In genomic region chr15:96277061-96277460, GRCm38 (mm10) we compare ENCODE assay signal across 19 mouse cellular contexts. TPM values are rescaled to one million over a fixed set of nuclear protein-coding genes. Genes with fewer than 3 reads are reported as not detected.
A peak's percentile ranks its signal among the peaks of the same experiment; 100 is the strongest.
DNase-seq lines count a peak whose midpoint lies in the region; ATAC-seq and TF ChIP-seq lines count a peak whose summit lies in the region.
"Had no signal": no experiment of that assay in that cellular context is flagged by ENCODE, and none has a peak within 500 bp of the region (broad histone marks: within the 10 kb centered on the region; RNA-seq: fewer than 3 reads in every experiment).

No protein-coding gene starts in this region.

- peaks cover 93% of the 10 kb centered on the region for H3K4me1 ChIP-seq in megakaryocyte, embryonic 14.5 days
- H3K4me1 ChIP-seq in hindbrain, postnatal 0 days (ENCODE audit: insufficient read depth, low read length): peaks cover 9% of the 10 kb centered on the region; the same call in 1 of the 2 replicates

- peaks cover 80% of the 10 kb centered on the region for H3K36me3 ChIP-seq in megakaryocyte, embryonic 14.5 days (replicated peaks; ENCODE audit: low read length)
- no peaks in the 10 kb centered on the region for H3K36me3 ChIP-seq in hindbrain, postnatal 0 days (ENCODE audit: insufficient read depth, low read length)

- H3K27me3 ChIP-seq in megakaryocyte, embryonic 14.5 days (replicated peaks): no peaks in the 10 kb centered on the region
- H3K27me3 ChIP-seq in hindbrain, postnatal 0 days (ENCODE audit: insufficient read depth, low read length): no peaks in the 10 kb centered on the region
- H3K27me3 ChIP-seq: CH12.LX; forebrain, embryonic 15.5 days; hindbrain, embryonic 12.5 days; midbrain, embryonic 13.5 days had no signal

- TF ChIP-seq CTCF in hindbrain, postnatal 0 days (IDR thresholded peaks at IDR 0.05; ENCODE audit: low read depth): no peak

- H3K4me2 ChIP-seq in hindbrain, postnatal 0 days (ENCODE audit: low read depth, low read length): no peak overlapping the region
- H3K4me2 ChIP-seq: forebrain, embryonic 15.5 days; hindbrain, embryonic 12.5 days; midbrain, embryonic 13.5 days had no signal

- peaks cover 5% of the 10 kb centered on the region; the same call in 1 of the 2 replicates for H3K9me3 ChIP-seq in megakaryocyte, embryonic 14.5 days
- H3K9me3 ChIP-seq in hindbrain, postnatal 0 days (ENCODE audit: low read length): no peaks in the 10 kb centered on the region
- H3K9me3 ChIP-seq: forebrain, embryonic 15.5 days; midbrain, embryonic 13.5 days had no signal

- DNase-seq in 416B (ENCODE audit: low read depth): peak; percentile 73
- DNase-seq in CD4-positive, CD25-positive, alpha-beta regulatory T cell, adult 2 months (ENCODE audit: low read depth, low spot score): peak; percentile 51
- DNase-seq in hindbrain, postnatal 0 days (ENCODE audit: low spot score): no peak
- DNase-seq in kidney, postnatal 4 days: no peak
- DNase-seq in urinary bladder, postnatal 4 days (ENCODE audit: low spot score in 2 of 2): no peak
- DNase-seq: adrenal gland, postnatal 10 days; cerebellum, adult 11-12 months; gastrocnemius, adult 2 months; kidney, adult 11 months; kidney, postnatal 10 days; layer of hippocampus, adult 9-11 months; lung, postnatal 14 days had no signal

- H3K9ac ChIP-seq in hindbrain, postnatal 0 days (replicated peaks; ENCODE audit: low read length): no peak overlapping the region
- H3K9ac ChIP-seq: forebrain, embryonic 15.5 days; hindbrain, embryonic 12.5 days; midbrain, embryonic 13.5 days had no signal

- no peak overlapping the region for H3K27ac ChIP-seq in hindbrain, postnatal 0 days
- H3K27ac ChIP-seq: forebrain, embryonic 15.5 days; gastrocnemius, adult 2 months; hindbrain, embryonic 12.5 days; midbrain, embryonic 13.5 days had no signal

- H3K4me3 ChIP-seq in megakaryocyte, embryonic 14.5 days (replicated peaks): peak overlapping the region; percentile 82
- no peak overlapping the region for H3K4me3 ChIP-seq in hindbrain, postnatal 0 days (ENCODE audit: low read length)
- H3K4me3 ChIP-seq: erythroblast, embryonic 14.5 days; forebrain, embryonic 15.5 days; gastrocnemius, adult 2 months; hindbrain, embryonic 12.5 days; midbrain, embryonic 13.5 days had no signal

- 80% methylated on average over 4 of the region's 4 CpGs for WGBS in hindbrain, postnatal 0 days

- peak; percentile 70 to 81 for ATAC-seq in hematopoietic stem cell, adult 5-6 weeks (replicated peaks in 1 of 2; ENCODE audit: insufficient read depth in 1 of 2, low FRiP score in 2 of 2, low TSS enrichment in 1 of 2, low read depth in 1 of 2, poor library complexity in 2 of 2, severe bottlenecking in 2 of 2)
- ATAC-seq in hindbrain, postnatal 0 days: no peak
- ATAC-seq: forebrain, embryonic 15.5 days; midbrain, embryonic 13.5 days had no signal

RNA-seq across cellular contexts. Expression of gene Arid2, which starts 10.3 kb away (rescaled TPM):
- total RNA-seq in hematopoietic stem cell, adult 5-6 weeks (2017): 51.4 and 61.5 TPM in 2 replicates
- 4.4 and 5.9 TPM in 2 replicates for polyA plus RNA-seq in megakaryocyte, embryonic 14.5 days (2012; ENCODE audit: insufficient read depth, low replicate concordance)
- 35.0 and 38.4 TPM in 2 replicates for total RNA-seq in hindbrain, postnatal 0 days (2014; rRNA removed)
- polyA plus RNA-seq in hindbrain, postnatal 0 days (2015; fragmentation: Nextera tagmentation; extraction: Ambion mirVana): 11.2 and 11.5 TPM in 2 replicates

Comparison
In these comparisons a context has a peak if more than half of its experiments do, and no peak if none do; other contexts are left out.
1. DNase-seq: peak in 416B (single experiment) and CD4-positive, CD25-positive, alpha-beta regulatory T cell, adult 2 months (single experiment); none in hindbrain, postnatal 0 days (single experiment), kidney, postnatal 4 days (0 of 2) and urinary bladder, postnatal 4 days (0 of 2).